ENCODE assay signal across 8 mouse cellular contexts in the genomic region with DNA sequence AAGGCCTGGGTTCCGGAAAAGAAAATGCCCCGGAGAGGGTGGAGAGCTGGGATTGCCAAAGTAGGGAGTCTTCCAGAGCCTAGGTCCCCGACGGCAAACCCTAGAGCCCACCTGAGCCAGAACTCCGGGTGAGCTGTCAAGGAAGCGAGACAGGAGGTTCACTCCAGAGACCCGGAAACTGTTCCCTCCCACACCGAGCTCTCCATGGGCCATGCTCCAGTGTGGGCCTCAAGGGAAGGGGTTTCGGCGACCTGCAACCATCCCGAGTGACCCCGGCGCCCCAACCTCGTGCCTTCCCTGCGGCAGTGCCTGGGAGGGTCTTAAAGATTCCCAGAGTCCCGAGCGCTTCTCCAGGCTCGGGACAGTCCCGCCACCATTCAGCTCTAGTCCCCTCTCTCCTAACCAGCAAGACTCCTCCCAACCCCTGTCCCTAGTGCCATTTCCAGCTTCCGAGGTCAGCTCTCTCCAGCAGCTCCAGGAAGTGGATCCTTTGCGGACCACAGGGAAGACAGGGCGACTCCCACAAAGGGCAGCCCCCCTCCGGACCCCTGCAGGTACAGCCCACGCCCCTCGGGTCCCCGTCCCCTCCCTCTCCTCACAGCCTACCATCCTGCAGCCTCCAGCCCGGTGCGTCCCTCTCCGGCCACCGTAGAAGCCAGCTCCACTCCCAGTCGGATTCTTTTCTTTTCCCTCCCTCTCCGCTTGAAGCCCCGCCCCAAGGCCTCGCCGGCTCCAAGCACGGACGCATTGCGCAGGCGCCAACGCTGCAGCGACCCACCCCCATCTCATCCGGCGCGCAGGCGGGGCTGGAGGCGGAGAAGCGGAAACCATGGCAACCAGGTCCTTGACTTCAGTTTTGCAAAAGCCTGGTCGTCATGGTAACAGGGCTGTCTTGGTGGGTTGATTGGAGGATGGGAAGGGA. TPM values are rescaled to one million over a fixed set of nuclear protein-coding genes. Genes with fewer than 3 reads are reported as not detected.
DNase-seq lines count a peak whose midpoint lies in the region; ATAC-seq and TF ChIP-seq lines count a peak whose summit lies in the region.

A gene (minus strand): TSS at position 734 of the 922 bp plus-strand sequence.

- H3K4me2 ChIP-seq in forebrain, embryonic 13.5 days = peak within 1 kb of the TSS; percentile 91
- H3K4me2 ChIP-seq in liver, postnatal 0 days (ENCODE audit: low read depth, low read length) = peak within 1 kb of the TSS; percentile 98
- peak within 1 kb of the TSS; percentile 74 for H3K4me2 ChIP-seq in neural tube, embryonic 14.5 days (ENCODE audit: low read depth, low read length)

- H3K27me3 ChIP-seq in ES-Bruce4 (ENCODE audit: control insufficient read depth, insufficient read depth, low read length, poor library complexity, severe bottlenecking) = no peaks in the 10 kb centered on the region
- no peaks in the 10 kb centered on the region for H3K27me3 ChIP-seq in forebrain, embryonic 13.5 days
- H3K27me3 ChIP-seq in liver, postnatal 0 days (ENCODE audit: insufficient read depth, low read length) = no peaks in the 10 kb centered on the region
- no peaks in the 10 kb centered on the region for H3K27me3 ChIP-seq in neural tube, embryonic 14.5 days (ENCODE audit: control insufficient read depth, insufficient read depth, low read length)

- peak within 1 kb of the TSS; percentile 77 for H3K27ac ChIP-seq in ES-Bruce4 (ENCODE audit: insufficient read depth, low read length)
- peak within 1 kb of the TSS; percentile 72 for H3K27ac ChIP-seq in forebrain, embryonic 13.5 days
- H3K27ac ChIP-seq in liver, postnatal 0 days (ENCODE audit: low read depth) = peak within 1 kb of the TSS; percentile 53
- peak within 1 kb of the TSS; percentile 73 for H3K27ac ChIP-seq in neural tube, embryonic 14.5 days (ENCODE audit: low read depth, low read length)

- WGBS in forebrain, embryonic 13.5 days = under 1% methylated on average over 46 of the region's 48 CpGs
- WGBS in large intestine, adult 2 months = under 1% methylated on average over 48 of the region's 48 CpGs
- WGBS in liver, postnatal 0 days (ENCODE audit: insufficient replicate concordance) = under 1% methylated on average over 48 of the region's 48 CpGs
- under 1% methylated on average over 47 of the region's 48 CpGs for WGBS in neural tube, embryonic 14.5 days

- H3K9me3 ChIP-seq in ES-Bruce4 (replicated peaks; ENCODE audit: control insufficient read depth, insufficient read depth, low read length, poor library complexity, severe bottlenecking) = no peaks in the 10 kb centered on the region
- H3K9me3 ChIP-seq in forebrain, embryonic 13.5 days (replicated peaks) = no peaks in the 10 kb centered on the region
- H3K9me3 ChIP-seq in liver, postnatal 0 days (ENCODE audit: low read length) = no peaks in the 10 kb centered on the region
- H3K9me3 ChIP-seq in neural tube, embryonic 14.5 days (ENCODE audit: control insufficient read depth, low read length) = no peaks in the 10 kb centered on the region

- no peak for TF ChIP-seq CTCF in ES-Bruce4 (IDR thresholded peaks at IDR 0.05; ENCODE audit: low read depth, low read length)
- TF ChIP-seq CTCF in liver, postnatal 0 days (IDR thresholded peaks at IDR 0.05; ENCODE audit: low read depth) = no peak

- no peak for TF ChIP-seq POLR2A in ES-Bruce4 (IDR thresholded peaks at IDR 0.05; ENCODE audit: insufficient read depth, low read length)

- ATAC-seq in cerebellum, adult (ENCODE audit: insufficient number of reproducible peaks, low FRiP score, low TSS enrichment) = peak; percentile 88
- ATAC-seq in forebrain, embryonic 13.5 days = peak; percentile 93
- peak; percentile 91 for ATAC-seq in liver, postnatal 0 days
- ATAC-seq in neural tube, embryonic 14.5 days (ENCODE audit: low read depth) = peak; percentile 92

- no peak for TF ChIP-seq EP300 in ES-Bruce4 (IDR thresholded peaks at IDR 0.05; ENCODE audit: insufficient read depth, low read depth, low read length)
- TF ChIP-seq EP300 in liver, postnatal 0 days (IDR thresholded peaks at IDR 0.05; ENCODE audit: low read depth) = no peak; the same call in 1 of the 2 replicates

- intact Hi-C loops in heart, postnatal 10 days (cut with DNase I) = no loop called here

- peak within 1 kb of the TSS; percentile 82 for H3K4me3 ChIP-seq in ES-Bruce4 (ENCODE audit: low read depth, low read length)
- peak within 1 kb of the TSS; percentile 76 for H3K4me3 ChIP-seq in forebrain, embryonic 13.5 days
- H3K4me3 ChIP-seq in liver, postnatal 0 days (ENCODE audit: low read depth, low read length) = peak within 1 kb of the TSS; percentile 80
- H3K4me3 ChIP-seq in neural tube, embryonic 14.5 days (ENCODE audit: low read depth, low read length) = peak within 1 kb of the TSS; percentile 71

- peak within 1 kb of the TSS; percentile 67 for H3K9ac ChIP-seq in ES-Bruce4 (ENCODE audit: low read depth, poor library complexity, severe bottlenecking)
- H3K9ac ChIP-seq in forebrain, embryonic 13.5 days = peak within 1 kb of the TSS; percentile 87
- peak within 1 kb of the TSS; percentile 78 for H3K9ac ChIP-seq in liver, postnatal 0 days (replicated peaks)
- peak within 1 kb of the TSS; percentile 84 for H3K9ac ChIP-seq in neural tube, embryonic 14.5 days (replicated peaks; ENCODE audit: low read depth, low read length)

- no peaks in the 10 kb centered on the region for H3K36me3 ChIP-seq in ES-Bruce4 (ENCODE audit: control insufficient read depth, insufficient read depth, low read length, poor library complexity, severe bottlenecking)
- peaks cover 21% of the 10 kb centered on the region for H3K36me3 ChIP-seq in forebrain, embryonic 13.5 days (ENCODE audit: poor library complexity, severe bottlenecking)
- peaks cover 15% of the 10 kb centered on the region for H3K36me3 ChIP-seq in liver, postnatal 0 days (replicated peaks; ENCODE audit: insufficient read depth, low read length)
- H3K36me3 ChIP-seq in neural tube, embryonic 14.5 days (ENCODE audit: control insufficient read depth, insufficient read depth, low read length) = peaks cover 7% of the 10 kb centered on the region; the same call in 1 of the 2 replicates

- peaks cover 3% of the 10 kb centered on the region for H3K4me1 ChIP-seq in ES-Bruce4 (ENCODE audit: control insufficient read depth, insufficient read depth, low read length)
- peaks cover 18% of the 10 kb centered on the region for H3K4me1 ChIP-seq in forebrain, embryonic 13.5 days
- peaks cover 15% of the 10 kb centered on the region for H3K4me1 ChIP-seq in liver, postnatal 0 days (ENCODE audit: insufficient read depth)
- peaks cover 9% of the 10 kb centered on the region; the same call in 1 of the 2 replicates for H3K4me1 ChIP-seq in neural tube, embryonic 14.5 days (ENCODE audit: control insufficient read depth, insufficient read depth, low read length)

- DNase-seq in heart, postnatal 10 days = peak; percentile 97 to 98
- DNase-seq in large intestine, adult 2 months (ENCODE audit: low read depth, low spot score) = peak; percentile 76
- DNase-seq in liver, postnatal 0 days = peak; percentile 95
- peak; percentile 99 for DNase-seq in testis, postnatal 10 days (ENCODE audit: low spot score)

RNA-seq across cellular contexts. Expression of the gene that starts here (rescaled TPM):
- 68.6 and 78.9 TPM in 2 replicates for polyA plus RNA-seq in ES-Bruce4 (2011; ENCODE audit: insufficient read depth, insufficient read length, low read depth, missing spikeins)
- polyA plus RNA-seq in forebrain, embryonic 13.5 days (2015; fragmentation: Nextera tagmentation; extraction: Ambion mirVana) = 252 and 260 TPM in 2 replicates
- total RNA-seq in heart, postnatal 10 days (2021) = 10 to 100 TPM; 59.7 to 65.0 TPM
- 101 and 107 TPM in 2 replicates for polyA plus RNA-seq in large intestine, adult 2 months (2012; rRNA removed)
- polyA plus RNA-seq in liver, postnatal 0 days (2015; fragmentation: Nextera tagmentation; extraction: Ambion mirVana) = 57.9 and 60.7 TPM in 2 replicates
- 175 and 176 TPM in 2 replicates for polyA plus RNA-seq in neural tube, embryonic 14.5 days (2014; fragmentation: Nextera tagmentation; extraction: Ambion mirVana)

Comparison
In these comparisons a context has a peak if more than half of its experiments do, and no peak if none do; other contexts are left out.
1. Peak in every context shown above with its lines: DNase-seq, ATAC-seq, H3K4me3 ChIP-seq and H3K27ac ChIP-seq.